Mouse (Mus musculus) thymus, adult 2 months (tissue): ENCODE results near the gene Kcng1.

ENCODE experiments used
- CTCF ChIP-seq: fragments of 200-500 bp; IDR thresholded peaks from 2 replicates; pipeline ENCODE4 v1.5.1; 2012; ENCODE audit warnings: mild to moderate bottlenecking, control low read depth, low read length, moderate library complexity, borderline replicate concordance; ENCODE audit not compliant: control insufficient read depth, poor library complexity, insufficient read depth; ENCODE audit errors: extremely low read depth
- POLR2A ChIP-seq: fragments of 200-500 bp; IDR thresholded peaks from 2 replicates; pipeline ENCODE4 v1.6.1; 2012; ENCODE audit warnings: mild to moderate bottlenecking, low read length, control low read depth, moderate library complexity; ENCODE audit not compliant: control insufficient read depth, poor library complexity, insufficient read depth; ENCODE audit errors: extremely low read depth

- no peak for TF ChIP-seq CTCF
- no peak for TF ChIP-seq POLR2A
Observed at GRCm38 (mm10) chr2:168292521-168292920, 11.0 kb upstream of the Kcng1 start.
